Mouse (Mus musculus): ENCODE data around the gene Usp17ld. TPM values are rescaled to one million over a fixed set of nuclear protein-coding genes. Genes with fewer than 3 reads are reported as not detected.
"Not testable (repeated sequence)": the region's sequence is repeated elsewhere in the genome, so short reads cannot be mapped to it uniquely, and the experiment has no call there.

Usp17ld gene
- not detected in 2 replicates for polyA plus RNA-seq (2012)

DNA sequence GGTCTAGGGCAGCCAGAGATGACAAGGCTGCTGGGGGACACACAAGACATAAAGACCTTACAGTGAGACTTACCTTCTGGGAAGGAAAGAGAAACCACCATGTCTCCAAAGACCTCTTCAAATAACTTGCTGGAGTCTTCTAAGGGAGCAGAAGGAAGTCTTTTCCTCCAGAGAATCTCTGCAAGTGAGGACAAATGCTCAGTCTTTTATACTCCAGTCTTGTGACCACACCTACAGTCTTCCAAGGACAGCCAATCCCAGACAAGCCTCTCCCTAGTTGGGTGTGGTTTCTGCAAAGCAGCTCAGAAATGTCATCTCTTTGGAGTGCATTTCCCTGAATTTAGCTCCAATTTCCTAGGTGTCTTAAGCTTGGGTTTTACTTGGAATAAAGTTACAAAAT, at the start of gene Usp17ld:
Gene Usp17ld, minus strand, starts transcription at position 101 of the 400 bp plus-strand sequence.
- H3K4me3 ChIP-seq (replicated peaks); H3K4me1 ChIP-seq (ENCODE audit: control insufficient read depth); H3K27me3 ChIP-seq (ENCODE audit: control insufficient read depth); H3K9me3 ChIP-seq (ENCODE audit: control insufficient read depth, low read length); H3K36me3 ChIP-seq (ENCODE audit: control insufficient read depth): not testable (repeated sequence)

DNA sequence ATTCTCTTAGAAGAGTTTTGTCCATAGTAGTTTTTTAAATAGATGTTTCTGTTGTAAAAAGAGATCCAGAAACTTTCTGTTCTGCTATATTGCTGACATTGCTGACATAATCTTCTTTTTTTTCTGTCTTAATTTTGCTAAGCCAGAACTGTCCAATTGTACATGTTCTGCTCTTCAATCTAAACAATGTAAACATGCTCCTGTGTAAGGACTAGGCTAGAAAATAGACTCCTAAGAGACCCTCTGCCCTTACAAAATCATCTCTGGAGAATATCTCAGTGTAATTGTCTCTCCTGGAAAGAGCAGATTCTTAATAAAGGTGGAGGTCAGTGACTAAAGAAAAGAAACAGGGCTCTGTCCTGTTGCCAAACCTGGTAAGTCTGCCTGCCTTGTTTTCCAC, 35.6 kb downstream of the Usp17ld start, which contains the start of gene Olfr594:
Gene Olfr594, plus strand, starts transcription at position 301 of the 400 bp plus-strand sequence.
- TF ChIP-seq GATA1 (IDR thresholded peaks at IDR 0.05; ENCODE audit: low read length) (no peak), TAL1 (IDR thresholded peaks at IDR 0.05; ENCODE audit: low read length) (no peak)
- no peaks in the 10 kb centered on the region for H3K27me3 ChIP-seq (ENCODE audit: control insufficient read depth)
- no peak within 1 kb of the TSS for H3K4me3 ChIP-seq (replicated peaks)
- H3K9me3 ChIP-seq (ENCODE audit: control insufficient read depth, low read length): no peaks in the 10 kb centered on the region
- H3K36me3 ChIP-seq (ENCODE audit: control insufficient read depth): no peaks in the 10 kb centered on the region
- H3K4me1 ChIP-seq (ENCODE audit: control insufficient read depth): no peaks in the 10 kb centered on the region

- not testable (repeated sequence) for H3K9me3 ChIP-seq (ENCODE audit: control insufficient read depth, low read length); H3K4me3 ChIP-seq (replicated peaks); H3K36me3 ChIP-seq (ENCODE audit: control insufficient read depth); H3K27me3 ChIP-seq (ENCODE audit: control insufficient read depth); H3K4me1 ChIP-seq (ENCODE audit: control insufficient read depth)
These were observed 40.3 kb downstream of the Usp17ld start for GRCm38 (mm10) chr7:103212050-103212449.

DNA sequence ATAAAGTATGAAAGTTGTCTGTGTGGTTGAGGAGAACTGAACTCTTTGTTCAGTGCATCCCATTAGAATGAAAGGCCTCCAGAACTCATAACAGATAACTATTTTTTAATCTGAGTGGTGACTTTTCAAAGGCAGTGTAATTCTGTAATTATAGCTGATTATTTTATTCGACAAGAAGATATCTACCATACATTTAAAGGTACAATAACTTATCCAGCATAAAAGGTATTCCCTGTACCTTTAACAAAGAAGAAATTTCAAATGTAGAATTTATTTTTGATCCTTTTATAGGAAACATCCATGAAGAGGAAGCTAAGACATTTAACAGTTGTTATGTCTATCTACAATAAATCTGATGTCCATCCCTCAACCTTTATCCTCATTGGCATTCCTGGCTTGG, 40.7 kb downstream of the Usp17ld start, which contains the start of gene Olfr593:
Gene Olfr593, plus strand, starts transcription at position 301 of the 400 bp plus-strand sequence.
- Histone ChIP-seq H3K4me3 (replicated peaks) (no peak within 1 kb of the TSS), H3K36me3 (ENCODE audit: control insufficient read depth) (no peaks in the 10 kb centered on the region), H3K27me3 (ENCODE audit: control insufficient read depth) (no peaks in the 10 kb centered on the region), H3K9me3 (ENCODE audit: control insufficient read depth, low read length) (no peaks in the 10 kb centered on the region), H3K4me1 (ENCODE audit: control insufficient read depth) (no peaks in the 10 kb centered on the region)
- TF ChIP-seq TAL1 (IDR thresholded peaks at IDR 0.05; ENCODE audit: low read length) (no peak), GATA1 (IDR thresholded peaks at IDR 0.05; ENCODE audit: low read length) (no peak)

Other genes with a start within 250 kb of the Usp17ld start
- gene Olfr582, start 214.5 kb downstream of the Usp17ld start, polyA plus RNA-seq (2012): 0.03 TPM in 1 of 2 replicates, not detected in the other
- not detected in 2 replicates for gene Olfr583, start 201.2 kb downstream of the Usp17ld start, polyA plus RNA-seq (2012)
- gene Olfr584, start 170.6 kb downstream of the Usp17ld start, polyA plus RNA-seq (2012): not detected in 2 replicates
- gene Olfr585, start 154.8 kb downstream of the Usp17ld start, polyA plus RNA-seq (2012): not detected in 2 replicates
- 0.01 TPM in 1 of 2 replicates, not detected in the other for gene Olfr586, start 126.9 kb downstream of the Usp17ld start, polyA plus RNA-seq (2012)
- not detected in 2 replicates for gene Olfr588-ps1, start 111.6 kb downstream of the Usp17ld start, polyA plus RNA-seq (2012)
- gene Olfr589, start 96.1 kb downstream of the Usp17ld start, polyA plus RNA-seq (2012): not detected in 2 replicates
- gene Olfr591, start 74.2 kb downstream of the Usp17ld start, polyA plus RNA-seq (2012): not detected in 2 replicates
- not detected in 2 replicates for gene Olfr592, start 67.7 kb downstream of the Usp17ld start, polyA plus RNA-seq (2012)
- not detected in 2 replicates for gene Olfr593, start 40.6 kb downstream of the Usp17ld start, polyA plus RNA-seq (2012)
- gene Olfr594, start 35.5 kb downstream of the Usp17ld start, polyA plus RNA-seq (2012): 0.02 TPM in 1 of 2 replicates, not detected in the other
- gene Olfr596, start 53.1 kb upstream of the Usp17ld start, polyA plus RNA-seq (2012): not detected in 2 replicates
- not detected in 2 replicates for gene Olfr597, start 63.8 kb upstream of the Usp17ld start, polyA plus RNA-seq (2012)
- 0.04 TPM in 1 of 2 replicates, not detected in the other for gene Olfr598, start 71.1 kb upstream of the Usp17ld start, polyA plus RNA-seq (2012)
- not detected in 2 replicates for gene Olfr599, start 83.4 kb upstream of the Usp17ld start, polyA plus RNA-seq (2012)
- gene Olfr600, start 97.2 kb upstream of the Usp17ld start, polyA plus RNA-seq (2012): not detected in 2 replicates
- not detected in 2 replicates for gene Olfr601, start 110.2 kb upstream of the Usp17ld start, polyA plus RNA-seq (2012)
- gene Olfr603, start 133.7 kb upstream of the Usp17ld start, polyA plus RNA-seq (2012): not detected in 2 replicates
- gene Usp17lc, start 162.6 kb upstream of the Usp17ld start, polyA plus RNA-seq (2012): not detected in 2 replicates
- not detected in 2 replicates for gene Olfr605, start 192.9 kb upstream of the Usp17ld start, polyA plus RNA-seq (2012)
- gene Olfr606, start 196.5 kb upstream of the Usp17ld start, polyA plus RNA-seq (2012): not detected in 2 replicates
- not detected in 2 replicates for gene Olfr607, start 211.6 kb upstream of the Usp17ld start, polyA plus RNA-seq (2012)
- gene Olfr608, start 217.4 kb upstream of the Usp17ld start, polyA plus RNA-seq (2012): not detected in 2 replicates
- gene Olfr609, start 245.6 kb upstream of the Usp17ld start, polyA plus RNA-seq (2012): not detected in 2 replicates